Mouse (Mus musculus): Measurements from ENCODE around the gene Ptprd.

DNA sequence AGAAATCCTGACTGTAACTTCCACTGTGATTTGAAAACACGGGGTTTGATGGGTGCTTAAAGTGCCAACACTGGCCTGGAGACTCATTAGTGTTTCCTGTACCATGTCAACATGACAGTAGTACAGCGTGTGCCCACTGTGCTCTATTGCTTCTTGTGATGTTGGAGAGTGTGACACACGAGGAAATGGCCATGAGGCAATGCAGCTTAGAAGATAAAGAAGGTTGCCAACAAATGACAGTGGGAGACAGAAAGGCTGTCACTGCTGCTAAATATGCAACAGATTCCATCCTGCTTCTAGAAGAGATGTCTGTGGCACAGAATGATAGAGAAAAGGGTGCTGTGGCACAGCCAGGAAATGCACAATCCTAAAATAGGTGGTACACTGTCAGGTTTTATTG, 6.7 kb downstream of the Ptprd start:
- no peak for TF ChIP-seq CTCF (IDR thresholded peaks at IDR 0.05; ENCODE audit: borderline replicate concordance, extremely low read depth, insufficient read depth, insufficient read length)
- no peak for TF ChIP-seq POLR2A (IDR thresholded peaks at IDR 0.05; ENCODE audit: borderline replicate concordance, extremely low read depth, insufficient read depth, insufficient read length, poor library complexity, severe bottlenecking)
